Mouse (Mus musculus): ENCODE measurements around the gene Fam214b. TPM values are rescaled to one million over a fixed set of nuclear protein-coding genes. Genes with fewer than 3 reads are reported as not detected.

Gene Fam214b
- total and polyA plus RNA-seq, 3 experiments, result 17.7 to 24.4 (median 17.8) TPM

- Histone ChIP-seq H3K9me3 (replicated peaks) (no peaks in the 10 kb centered on the region), H3K4me3 (ENCODE audit: low read depth, low read length) (peak overlapping the region; percentile 63; the same call in 1 of the 2 replicates), H3K27me3 (ENCODE audit: insufficient read depth, low read length) (peaks cover 3% of the 10 kb centered on the region; the same call in 1 of the 2 replicates), H3K4me1 (ENCODE audit: insufficient read depth, low read depth, low read length) (peaks cover 74% of the 10 kb centered on the region), H3K36me3 (replicated peaks) (peaks cover 32% of the 10 kb centered on the region)
- no peak for TF ChIP-seq TAL1 (conservative IDR thresholded peaks at IDR 0.05; ENCODE audit: low read depth, low read length)
- DNase-seq (ENCODE audit: low spot score) (no peak), ATAC-seq (ENCODE audit: extremely low read depth, insufficient number of reproducible peaks, low FRiP score, poor library complexity, severe bottlenecking) (no peak)
Measured at GRCm38 (mm10) chr4:43036356-43036755, 9.7 kb downstream of the Fam214b start.

- ATAC-seq (ENCODE audit: extremely low read depth, insufficient number of reproducible peaks, low FRiP score, poor library complexity, severe bottlenecking) (no peak), DNase-seq (ENCODE audit: low spot score) (no peak)
- peaks cover 32% of the 10 kb centered on the region for H3K36me3 ChIP-seq (replicated peaks)
- H3K27me3 ChIP-seq (ENCODE audit: insufficient read depth, low read length), result peaks cover 3% of the 10 kb centered on the region; the same call in 1 of the 2 replicates
- peaks cover 70% of the 10 kb centered on the region for H3K4me1 ChIP-seq (ENCODE audit: insufficient read depth, low read depth, low read length)
- TF ChIP-seq TAL1 (conservative IDR thresholded peaks at IDR 0.05; ENCODE audit: low read depth, low read length), result no peak
- no peak for TF ChIP-seq GATA1 (IDR thresholded peaks at IDR 0.05; ENCODE audit: borderline replicate concordance, low read length)
- TF ChIP-seq CTCF (IDR thresholded peaks at IDR 0.05; ENCODE audit: low read depth, low read length), result no peak
- no peak for TF ChIP-seq GATA2 (IDR thresholded peaks at IDR 0.05; ENCODE audit: borderline replicate concordance, low read depth, low read length)
- no peak for TF ChIP-seq POLR2AphosphoS5 (IDR thresholded peaks at IDR 0.05; ENCODE audit: insufficient replicate concordance, low read depth, low read length)
- H3K4me3 ChIP-seq (ENCODE audit: low read depth, low read length), result peak overlapping the region; percentile 63; the same call in 1 of the 2 replicates
- H3K9me3 ChIP-seq (replicated peaks), result no peaks in the 10 kb centered on the region
Measured at GRCm38 (mm10) chr4:43035851-43036250, 10.2 kb downstream of the Fam214b start.

- no peak for ATAC-seq (ENCODE audit: extremely low read depth, insufficient number of reproducible peaks, low FRiP score, poor library complexity, severe bottlenecking)
- DNase-seq (ENCODE audit: low spot score), result no peak
- Histone ChIP-seq H3K27me3 (ENCODE audit: insufficient read depth, low read length) (peaks cover 3% of the 10 kb centered on the region; the same call in 1 of the 2 replicates), H3K4me1 (ENCODE audit: insufficient read depth, low read depth, low read length) (peaks cover 68% of the 10 kb centered on the region), H3K9me3 (replicated peaks) (no peaks in the 10 kb centered on the region), H3K4me3 (ENCODE audit: low read depth, low read length) (no peak overlapping the region), H3K36me3 (replicated peaks) (peaks cover 52% of the 10 kb centered on the region)
- TF ChIP-seq GATA1 (IDR thresholded peaks at IDR 0.05; ENCODE audit: borderline replicate concordance, low read length) (no peak), GATA2 (IDR thresholded peaks at IDR 0.05; ENCODE audit: borderline replicate concordance, low read depth, low read length) (no peak)
Measured at GRCm38 (mm10) chr4:43033481-43033880, 12.5 kb downstream of the Fam214b start.

- ATAC-seq (ENCODE audit: extremely low read depth, insufficient number of reproducible peaks, low FRiP score, poor library complexity, severe bottlenecking), result no peak
- H3K36me3 ChIP-seq (replicated peaks), result peaks cover 62% of the 10 kb centered on the region
- H3K9me3 ChIP-seq (replicated peaks), result no peaks in the 10 kb centered on the region
- no peak for DNase-seq (ENCODE audit: low spot score)
- TF ChIP-seq GATA2 (IDR thresholded peaks at IDR 0.05; ENCODE audit: borderline replicate concordance, low read depth, low read length) (no peak), POLR2AphosphoS5 (IDR thresholded peaks at IDR 0.05; ENCODE audit: insufficient replicate concordance, low read depth, low read length) (no peak), CTCF (IDR thresholded peaks at IDR 0.05; ENCODE audit: low read depth, low read length) (no peak), TAL1 (conservative IDR thresholded peaks at IDR 0.05; ENCODE audit: low read depth, low read length) (no peak), GATA1 (IDR thresholded peaks at IDR 0.05; ENCODE audit: borderline replicate concordance, low read length) (no peak)
- H3K4me3 ChIP-seq (ENCODE audit: low read depth, low read length), result no peak overlapping the region
- H3K4me1 ChIP-seq (ENCODE audit: insufficient read depth, low read depth, low read length), result peaks cover 61% of the 10 kb centered on the region
- peaks cover 3% of the 10 kb centered on the region; the same call in 1 of the 2 replicates for H3K27me3 ChIP-seq (ENCODE audit: insufficient read depth, low read length)
Measured at GRCm38 (mm10) chr4:43032501-43032900, 13.5 kb downstream of the Fam214b start.

- ATAC-seq (ENCODE audit: extremely low read depth, insufficient number of reproducible peaks, low FRiP score, poor library complexity, severe bottlenecking), result peak; percentile 96
- TF ChIP-seq POLR2AphosphoS5 (IDR thresholded peaks at IDR 0.05; ENCODE audit: insufficient replicate concordance, low read depth, low read length), result no peak
- no peak for TF ChIP-seq GATA1 (IDR thresholded peaks at IDR 0.05; ENCODE audit: borderline replicate concordance, low read length)
- TF ChIP-seq GATA2 (IDR thresholded peaks at IDR 0.05; ENCODE audit: borderline replicate concordance, low read depth, low read length), result no peak
- no peak for TF ChIP-seq TAL1 (conservative IDR thresholded peaks at IDR 0.05; ENCODE audit: low read depth, low read length)
- TF ChIP-seq CTCF (IDR thresholded peaks at IDR 0.05; ENCODE audit: low read depth, low read length), result no peak
- H3K4me1 ChIP-seq (ENCODE audit: insufficient read depth, low read depth, low read length), result peaks cover 50% of the 10 kb centered on the region
- H3K27me3 ChIP-seq (ENCODE audit: insufficient read depth, low read length), result peaks cover 3% of the 10 kb centered on the region; the same call in 1 of the 2 replicates
- DNase-seq (ENCODE audit: low spot score), result peak; percentile 82
- H3K9me3 ChIP-seq (replicated peaks), result no peaks in the 10 kb centered on the region
- H3K36me3 ChIP-seq (replicated peaks), result peaks cover 71% of the 10 kb centered on the region
- H3K4me3 ChIP-seq (ENCODE audit: low read depth, low read length), result peak within 1 kb of the TSS; percentile 76
Measured at GRCm38 (mm10) chr4:43031237-43031995, 14.6 kb downstream of the Fam214b start, which contains the start of gene Stoml2. TSS of gene Stoml2 (minus strand) at chr4:43031710.

- Histone ChIP-seq H3K36me3 (replicated peaks) (peaks cover 69% of the 10 kb centered on the region), H3K4me3 (ENCODE audit: low read depth, low read length) (peak overlapping the region; percentile 76), H3K4me1 (ENCODE audit: insufficient read depth, low read depth, low read length) (peaks cover 47% of the 10 kb centered on the region), H3K9me3 (replicated peaks) (no peaks in the 10 kb centered on the region), H3K27me3 (ENCODE audit: insufficient read depth, low read length) (peaks cover 3% of the 10 kb centered on the region; the same call in 1 of the 2 replicates)
- DNase-seq (ENCODE audit: low spot score) (no peak), ATAC-seq (ENCODE audit: extremely low read depth, insufficient number of reproducible peaks, low FRiP score, poor library complexity, severe bottlenecking) (no peak)
- TF ChIP-seq GATA1 (IDR thresholded peaks at IDR 0.05; ENCODE audit: borderline replicate concordance, low read length) (no peak), CTCF (IDR thresholded peaks at IDR 0.05; ENCODE audit: low read depth, low read length) (no peak), TAL1 (conservative IDR thresholded peaks at IDR 0.05; ENCODE audit: low read depth, low read length) (no peak), GATA2 (IDR thresholded peaks at IDR 0.05; ENCODE audit: borderline replicate concordance, low read depth, low read length) (no peak), POLR2AphosphoS5 (IDR thresholded peaks at IDR 0.05; ENCODE audit: insufficient replicate concordance, low read depth, low read length) (no peak)
Measured at GRCm38 (mm10) chr4:43030780-43031230, 15.2 kb downstream of the Fam214b start.
